Mouse (Mus musculus) CH12.LX (cell line): ENCODE measurements at regions not wholly inside any gene's neighbourhood (a gene's known extent, or its start where the extent isn't known, plus 50 kb on each side); places are given as distances from the start of the nearest gene placed in this dataset.

Experiments used
- DNase-seq: peaks from one replicate; pipeline ENCODE4 v3.0.0-alpha.2; 2013; ENCODE audit errors: extremely low read depth
- H3K27ac ChIP-seq: 2 replicates; pipeline ENCODE4 v1.5.1; 2012; ENCODE audit warnings: low read depth, mild to moderate bottlenecking, control low read depth, moderate library complexity; ENCODE audit not compliant: insufficient read depth
- H3K27me3 ChIP-seq: replicated peaks from 2 replicates; pipeline ENCODE3; 2012; ENCODE audit warnings: inconsistent platforms
- H3K36me3 ChIP-seq, 2 experiments: replicated peaks in 1 of 2; 2 replicates each; pipeline versions ENCODE3 to v1.6.1; 2012; ENCODE audit warnings: inconsistent platforms in 1 of 2, low read length in 1 of 2, mild to moderate bottlenecking in 1 of 2, mixed read lengths in 1 of 2, moderate library complexity in 1 of 2; ENCODE audit not compliant: control insufficient read depth in 1 of 2, insufficient read depth in 1 of 2
- H3K4me1 ChIP-seq, 2 experiments: 2 replicates each; pipeline ENCODE4 v1.6.1; 2012; ENCODE audit warnings: inconsistent platforms in 1 of 2, moderate library complexity in 1 of 2; ENCODE audit not compliant: insufficient read depth in 2 of 2, control insufficient read depth in 1 of 2
- H3K4me2 ChIP-seq: 2 replicates; pipeline ENCODE4 v1.6.1; 2012; ENCODE audit warnings: low read depth, mild to moderate bottlenecking, control low read depth; ENCODE audit not compliant: poor library complexity, insufficient read depth, severe bottlenecking
- H3K4me3 ChIP-seq, 3 experiments: fragments of 150-350 bp in 1 of 3; sonication (generic) in 1 of 3; replicated peaks in 1 of 3; 2 replicates each; pipeline versions ENCODE3 to v1.5.1; 2011 to 2012; ENCODE audit warnings: low read depth in 2 of 3, low read length in 2 of 3, mild to moderate bottlenecking in 2 of 3, moderate library complexity in 2 of 3, control low read depth in 1 of 3, improper control_type of control experiment in 1 of 3, inconsistent platforms in 1 of 3, mixed read lengths in 1 of 3; ENCODE audit not compliant: poor library complexity in 1 of 3
- H3K79me2 ChIP-seq: replicated peaks from 2 replicates; pipeline ENCODE4 v1.6.1; 2012; ENCODE audit warnings: mild to moderate bottlenecking, moderate library complexity; ENCODE audit not compliant: control insufficient read depth, poor library complexity, insufficient read depth, severe bottlenecking; ENCODE audit errors: extremely low read depth
- H3K9ac ChIP-seq: 2 replicates; pipeline ENCODE4 v1.6.1; 2012; ENCODE audit warnings: low read depth, mild to moderate bottlenecking, control low read depth, moderate library complexity; ENCODE audit not compliant: insufficient read depth
- H3K9me3 ChIP-seq: replicated peaks from 2 replicates; pipeline ENCODE3; 2012; ENCODE audit warnings: low read length, inconsistent platforms, mixed read lengths
- E2F4 ChIP-seq: IDR thresholded peaks from 2 replicates; pipeline ENCODE4 v1.6.1; 2011; ENCODE audit warnings: low read depth, low read length, improper control_type of control experiment; ENCODE audit not compliant: insufficient replicate concordance
- EP300 ChIP-seq: IDR thresholded peaks from 2 replicates; pipeline ENCODE4 v1.6.1; 2011; ENCODE audit warnings: low read length, improper control_type of control experiment
- MAZ ChIP-seq: IDR thresholded peaks from 2 replicates; pipeline ENCODE4 v1.6.1; 2012; ENCODE audit warnings: low read depth, mild to moderate bottlenecking, inconsistent platforms, low read length, improper control_type of control experiment, moderate library complexity
- MYC ChIP-seq: IDR thresholded peaks from 2 replicates; pipeline ENCODE4 v1.6.1; 2011; ENCODE audit warnings: low read depth, mild to moderate bottlenecking, improper control_type of control experiment, low read length
- NRF1 ChIP-seq: IDR thresholded peaks from 2 replicates; pipeline ENCODE4 v1.6.1; 2014; ENCODE audit warnings: low read depth, mild to moderate bottlenecking, inconsistent platforms, low read length, improper control_type of control experiment, moderate library complexity
- POLR2AphosphoS2 ChIP-seq: IDR thresholded peaks from 2 replicates; pipeline ENCODE4 v1.6.1; 2011; ENCODE audit warnings: low read depth, low read length, improper control_type of control experiment
- RAD21 ChIP-seq: IDR thresholded peaks from 2 replicates; pipeline ENCODE4 v1.6.1; 2011; ENCODE audit warnings: low read depth, mild to moderate bottlenecking, low read length, improper control_type of control experiment, moderate library complexity
- USF2 ChIP-seq: conservative IDR thresholded peaks from 2 replicates; pipeline ENCODE4 v1.6.1; 2011; ENCODE audit warnings: low read depth, low read length, improper control_type of control experiment
- ZC3H11A ChIP-seq: IDR thresholded peaks from 2 replicates; pipeline ENCODE4 v1.6.1; 2012; ENCODE audit warnings: low read depth, mild to moderate bottlenecking, inconsistent platforms, low read length, improper control_type of control experiment
- ZKSCAN1 ChIP-seq: IDR thresholded peaks from 2 replicates; pipeline ENCODE4 v1.6.1; 2012; ENCODE audit warnings: low read depth, inconsistent platforms, low read length, improper control_type of control experiment, borderline replicate concordance
- ZMIZ1 ChIP-seq: IDR thresholded peaks from 2 replicates; pipeline ENCODE4 v1.6.1; 2012; ENCODE audit warnings: low read depth, mild to moderate bottlenecking, inconsistent platforms, low read length, improper control_type of control experiment
- dilution Hi-C: fragments of 300-500 bp; cut with MboI; formaldehyde crosslinking; loops from 2 replicates; pipeline ENCODE4 v1.14.3; 2020; ENCODE audit warnings: low sequenced_read_pairs; ENCODE audit not compliant: extremely low pct_unique_long_range_greater_than_20kb, extremely low pct_ligation_motif_present
- in situ Hi-C: fragments of 300-500 bp; cut with MboI; formaldehyde crosslinking; loops from 3 replicates; pipeline ENCODE4 v1.14.3; 2019; ENCODE audit warnings: low sequenced_read_pairs, low pct_ligation_motif_present, low pct_unique_long_range_greater_than_20kb, mixed read lengths

DNA sequence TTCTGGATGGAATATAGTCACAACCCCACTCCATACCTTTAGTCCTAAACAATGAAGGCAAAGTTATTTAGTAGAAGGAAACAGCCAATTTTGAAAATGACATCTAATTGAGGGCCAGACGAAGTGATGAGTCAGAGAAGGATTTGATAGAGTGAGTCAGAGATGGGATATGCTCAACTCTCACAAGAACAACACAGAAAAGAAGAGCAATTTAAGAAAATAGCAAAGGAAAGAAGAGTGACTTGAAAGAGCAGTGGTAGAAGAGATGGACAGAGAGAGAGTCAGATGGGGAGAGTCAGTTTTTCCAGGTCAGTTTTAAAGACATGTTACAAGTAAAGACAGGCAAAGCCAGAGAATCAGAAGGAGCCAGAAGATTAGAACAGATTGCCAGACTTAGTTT lies 758.6 kb upstream of the Msl3l2 start:
- Histone ChIP-seq H3K4me1 (no peaks in the 10 kb centered on the region), H3K27ac (no peak overlapping the region), H3K4me2 (no peak overlapping the region), H3K79me2 (no peaks in the 10 kb centered on the region), H3K9ac (no peak overlapping the region), H3K9me3 (no peaks in the 10 kb centered on the region), H3K36me3 (no peaks in the 10 kb centered on the region), H3K27me3 (no peaks in the 10 kb centered on the region), H3K4me3 (no peak overlapping the region)
- dilution Hi-C loops (no loop called here), in situ Hi-C loops (no loop called here)
- TF ChIP-seq NRF1: no peak
- no peak for TF ChIP-seq MYC
- no peak for TF ChIP-seq MAZ
- TF ChIP-seq ZKSCAN1: no peak
- no peak for TF ChIP-seq USF2
- no peak for TF ChIP-seq RAD21
- no peak for TF ChIP-seq E2F4
- TF ChIP-seq ZMIZ1: no peak
- TF ChIP-seq POLR2AphosphoS2: no peak
- no peak for TF ChIP-seq ZC3H11A
- TF ChIP-seq EP300: no peak
- no peak for DNase-seq
